Mouse (Mus musculus): ENCODE results near the gene Angptl6.
"Not testable (repeated sequence)": the region's sequence is repeated elsewhere in the genome, so short reads cannot be mapped to it uniquely, and the experiment has no call there.

The Angptl6 gene

DNA sequence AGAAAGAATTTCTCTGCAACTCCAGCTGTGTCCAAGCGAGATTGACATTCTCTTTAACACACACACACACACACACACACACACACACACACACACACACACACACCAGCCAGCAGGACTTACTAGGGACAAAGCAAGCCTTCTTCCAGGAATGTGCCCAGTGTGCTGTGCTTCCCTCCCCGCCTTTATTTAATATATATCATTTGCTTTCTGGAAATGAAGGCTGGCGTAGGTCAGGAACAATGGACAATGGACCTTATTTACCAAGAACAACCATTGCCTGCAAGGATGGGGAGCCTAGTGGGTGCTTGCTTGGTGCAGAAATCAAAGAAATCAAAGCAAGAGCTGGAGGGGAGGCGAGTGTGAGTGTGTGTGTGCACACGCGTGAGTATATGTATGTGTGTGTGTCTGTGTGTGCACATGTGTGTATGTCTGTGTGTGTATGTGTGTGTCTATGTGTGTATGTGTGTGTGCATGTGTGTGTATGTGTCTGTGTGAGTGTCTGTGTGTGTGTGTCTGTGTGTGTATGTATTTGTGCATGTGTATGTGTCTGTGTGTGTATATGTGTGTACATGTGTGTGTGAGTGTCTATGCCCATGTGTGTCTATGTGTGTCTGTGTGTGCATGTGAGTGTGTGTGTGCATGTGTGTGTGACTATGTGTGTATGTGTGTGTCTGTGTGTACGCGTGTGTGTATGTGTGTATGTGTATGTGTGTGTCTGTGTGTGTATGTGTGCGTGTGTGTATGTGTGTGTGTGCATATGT is 42.2 kb downstream of the Angptl6 start:
- DNase-seq (ENCODE audit: low read depth, low spot score): peak; percentile 16

DNA sequence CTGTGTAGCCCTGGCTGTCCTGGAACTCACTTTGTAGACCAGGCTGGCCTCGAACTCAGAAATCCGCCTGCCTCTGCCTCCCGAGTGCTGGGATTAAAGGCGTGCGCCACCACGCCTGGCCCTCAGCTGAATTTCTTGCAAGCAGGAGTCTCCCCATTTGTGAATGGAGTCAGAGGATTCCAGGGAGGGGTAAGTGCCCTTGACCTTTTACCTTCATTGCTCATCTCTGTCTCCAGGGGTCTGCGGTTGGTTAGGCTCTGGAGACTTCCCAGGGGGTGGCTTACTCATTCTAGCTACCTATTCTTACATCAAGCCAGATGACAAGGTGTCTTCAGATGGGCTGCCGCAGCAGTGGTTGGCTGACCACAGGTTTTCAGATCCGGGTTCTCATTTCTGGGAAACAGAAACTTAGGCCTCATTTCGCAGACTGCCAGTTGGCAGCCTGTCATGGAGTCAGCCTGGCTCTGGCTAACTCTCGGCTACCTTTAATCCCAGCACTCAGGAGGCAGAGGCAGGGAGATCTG is 44.0 kb downstream of the Angptl6 start:
- DNase-seq (ENCODE audit: low read depth, low spot score): not testable (repeated sequence)

DNA sequence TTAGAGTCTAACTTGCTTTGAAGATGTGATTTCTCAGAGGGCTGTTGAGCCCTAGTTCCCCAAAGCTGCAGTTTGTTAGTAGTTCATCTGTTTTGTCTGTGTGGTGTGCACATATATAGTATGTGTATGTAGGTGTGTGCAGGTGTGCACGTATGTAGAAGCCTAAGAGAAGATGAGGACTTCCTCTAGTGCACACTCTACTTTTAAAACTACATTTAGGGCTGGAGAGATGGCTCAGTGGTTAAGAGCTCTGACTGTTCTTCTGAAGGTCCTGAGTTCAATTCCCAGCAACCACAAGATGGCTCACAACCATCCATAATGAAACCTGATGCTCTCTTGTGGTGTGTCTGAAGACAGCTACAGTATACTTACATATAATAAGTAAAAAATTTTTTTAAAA is 44.6 kb downstream of the Angptl6 start:
- DNase-seq (ENCODE audit: low read depth, low spot score): no peak

DNA sequence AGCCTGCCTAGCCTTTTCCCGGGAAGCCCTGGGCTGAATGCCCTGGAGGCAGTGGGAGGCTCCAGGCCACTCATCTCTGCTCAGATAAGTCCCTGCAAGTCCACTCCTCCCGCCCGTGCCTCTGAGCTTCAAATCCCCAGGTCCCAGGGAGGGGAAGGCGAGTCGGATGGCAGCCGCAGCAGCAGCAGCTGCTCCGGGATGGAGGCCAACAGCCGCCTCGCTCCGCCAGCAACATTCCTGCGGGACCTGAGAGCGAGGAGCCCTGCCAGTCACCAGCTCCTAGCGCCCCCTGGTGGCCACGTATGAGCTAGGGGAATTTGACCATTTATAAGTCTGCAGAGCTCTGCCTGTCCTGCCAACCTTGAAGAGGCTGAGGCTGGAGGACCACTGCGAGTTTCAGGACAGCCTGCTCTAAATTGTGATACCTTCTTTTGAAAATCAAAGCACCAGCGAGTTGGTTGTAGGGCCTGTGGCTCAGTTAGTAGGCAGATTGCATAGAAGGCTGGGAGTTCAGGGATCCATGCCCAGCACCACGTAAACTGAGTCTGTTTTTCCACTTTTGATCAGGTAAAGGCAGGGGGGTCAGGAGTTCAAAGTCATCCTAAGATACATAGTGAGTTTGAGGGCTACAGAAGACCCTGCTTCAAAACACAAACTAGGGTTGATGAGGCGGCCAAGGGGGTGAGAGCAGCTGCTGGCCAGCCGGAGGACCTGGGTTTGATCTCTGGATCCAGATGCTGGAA is 48.5 kb downstream of the Angptl6 start:
- peak; percentile 95 for DNase-seq (ENCODE audit: low read depth, low spot score)

DNA sequence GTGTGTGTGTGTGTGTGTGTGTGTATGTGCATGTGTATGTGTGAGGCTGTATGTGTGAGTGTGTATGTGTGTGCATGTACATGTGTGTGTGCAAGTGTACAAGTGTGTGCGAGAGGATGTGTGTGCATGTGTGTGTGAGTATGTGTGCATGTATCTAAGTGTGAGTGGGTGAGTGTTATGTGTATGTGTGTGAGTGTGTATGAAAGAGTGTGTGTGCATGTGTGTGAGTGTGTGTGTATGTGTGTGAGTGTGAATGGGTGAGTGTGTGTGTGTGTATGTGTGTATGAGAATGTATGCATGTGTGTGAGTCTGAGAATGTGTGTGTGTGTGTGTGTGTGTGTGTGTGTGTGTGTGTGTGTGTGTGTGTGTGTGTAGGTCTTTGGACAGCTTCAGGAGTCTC is 51.4 kb downstream of the Angptl6 start:
- DNase-seq (ENCODE audit: low read depth, low spot score): no peak

DNA sequence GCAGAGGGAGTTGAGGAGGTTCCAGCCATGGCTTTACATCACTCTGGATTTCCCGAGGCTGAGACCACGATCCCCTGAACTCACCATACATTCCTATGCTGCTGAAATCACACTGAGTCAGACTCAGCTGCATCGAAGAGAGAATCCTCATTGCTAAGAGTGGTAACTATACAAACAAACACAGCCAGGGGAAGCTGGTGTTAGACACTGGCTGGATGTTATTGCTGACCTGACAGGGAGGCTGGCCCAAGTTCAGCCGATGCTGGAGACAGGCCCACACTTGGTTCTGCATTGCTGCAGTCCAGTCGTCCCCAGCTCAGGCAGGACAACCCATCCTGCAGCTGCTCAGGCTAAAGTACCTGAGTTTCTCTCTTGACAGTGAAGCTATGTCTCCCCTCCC is 53.7 kb downstream of the Angptl6 start:
- DNase-seq (ENCODE audit: low read depth, low spot score): no peak

Measured in mesoderm, embryonic 11.5 days (tissue).